In the genomic region with DNA sequence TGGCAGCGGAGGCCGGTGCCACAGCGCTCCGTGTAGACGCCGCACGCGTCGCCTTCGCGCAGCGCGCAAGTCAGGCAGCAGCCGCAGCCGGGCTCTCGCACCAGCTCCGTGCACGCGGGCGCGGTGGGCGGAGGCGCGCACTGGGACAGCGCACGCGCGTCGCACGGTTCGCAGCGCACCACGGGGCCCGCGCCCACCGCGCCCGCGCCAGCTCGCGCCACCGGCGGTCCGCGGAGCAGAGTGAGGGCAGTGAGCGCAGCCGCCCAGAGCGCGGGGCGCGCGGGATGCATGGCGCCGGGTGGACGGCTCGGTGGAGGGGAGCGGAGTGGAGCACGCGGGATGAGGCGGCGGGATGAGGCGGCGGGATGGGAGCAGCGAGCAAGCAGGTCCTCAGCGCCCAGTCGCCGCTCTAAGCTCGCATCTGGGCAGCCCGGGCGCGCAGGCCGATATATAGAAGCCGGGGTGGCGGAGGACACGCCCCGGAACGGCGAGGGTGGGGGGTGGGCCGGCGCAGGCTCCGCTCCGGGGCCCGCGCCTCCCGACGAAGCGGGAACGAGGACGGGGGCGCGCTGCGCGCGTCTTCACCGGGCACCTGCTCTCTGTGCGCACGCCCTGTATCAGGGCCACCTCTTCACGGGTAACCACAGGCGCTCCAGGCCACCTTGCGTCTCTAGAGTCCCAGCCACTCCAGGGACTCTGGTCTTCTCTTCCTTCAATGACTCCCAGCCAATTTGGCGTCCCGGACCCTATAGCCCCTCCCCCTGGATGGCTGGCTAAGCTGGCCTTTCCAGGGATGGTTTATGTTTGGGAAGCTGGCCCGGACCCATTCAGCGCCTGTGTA, we compare ENCODE assay signal across 8 mouse cellular contexts. TPM values are rescaled to one million over a fixed set of nuclear protein-coding genes. Genes with fewer than 3 reads are reported as not detected.
A peak's percentile ranks its signal among the peaks of the same experiment; 100 is the strongest.
DNase-seq lines count a peak whose midpoint lies in the region; ATAC-seq and TF ChIP-seq lines count a peak whose summit lies in the region.

Igfbp3 (minus strand) TSS at position 423 of the 841 bp plus-strand sequence.

- peak; percentile 87 for DNase-seq in ZHBTc4 (ENCODE audit: low read depth, low spot score)
- peak; percentile 92 for DNase-seq in brain, embryonic 14.5 days (ENCODE audit: low read depth)
- DNase-seq in heart, postnatal 10 days: peak; percentile 40 to 46
- peak; percentile 82 for DNase-seq in layer of hippocampus, adult 9-11 months
- peak; percentile 88 for DNase-seq in right cerebral cortex, postnatal 25 days
- no peak for DNase-seq in spleen, adult 12 weeks (ENCODE audit: low spot score)

- H3K27me3 ChIP-seq in forebrain, embryonic 16.5 days (replicated peaks; ENCODE audit: control insufficient read depth, insufficient read depth, low read length): 0 out of 2 replicates have a peak, but pooled peaks cover 4% of the 10 kb centered on the region
- peaks cover 37% of the 10 kb centered on the region for H3K27me3 ChIP-seq in lung, embryonic 16.5 days (ENCODE audit: control insufficient read depth, insufficient read depth, low read depth, low read length)

- no peaks in the 10 kb centered on the region for H3K36me3 ChIP-seq in forebrain, embryonic 16.5 days (ENCODE audit: control insufficient read depth, insufficient read depth)
- no peaks in the 10 kb centered on the region for H3K36me3 ChIP-seq in lung, embryonic 16.5 days (ENCODE audit: control insufficient read depth, insufficient read depth, low read length)

- peak within 1 kb of the TSS; percentile 76 for H3K4me3 ChIP-seq in forebrain, embryonic 16.5 days (replicated peaks; ENCODE audit: low read length)
- H3K4me3 ChIP-seq in lung, embryonic 16.5 days (ENCODE audit: low read length): peak within 1 kb of the TSS; percentile 64

- peak within 1 kb of the TSS; percentile 91 for H3K27ac ChIP-seq in forebrain, embryonic 16.5 days (ENCODE audit: low read length)
- H3K27ac ChIP-seq in lung, embryonic 16.5 days (ENCODE audit: low read length): no peak within 1 kb of the TSS

- peak within 1 kb of the TSS; percentile 90 for H3K4me2 ChIP-seq in forebrain, embryonic 16.5 days (ENCODE audit: low read length)
- H3K4me2 ChIP-seq in lung, embryonic 16.5 days (ENCODE audit: low read depth, low read length): peak within 1 kb of the TSS; percentile 98

- ATAC-seq in forebrain, embryonic 16.5 days: peak; percentile 94
- ATAC-seq in lung, embryonic 16.5 days (ENCODE audit: low read depth): peak; percentile 80

- H3K9me3 ChIP-seq in forebrain, embryonic 16.5 days (ENCODE audit: control insufficient read depth, low read length): no peaks in the 10 kb centered on the region
- no peaks in the 10 kb centered on the region for H3K9me3 ChIP-seq in lung, embryonic 16.5 days (ENCODE audit: control insufficient read depth, low read length)

- no peak for TF ChIP-seq CTCF in brain, embryonic 14.5 days (IDR thresholded peaks at IDR 0.05; ENCODE audit: borderline replicate concordance, extremely low read depth, insufficient read depth, insufficient read length)

- intact Hi-C loops in heart, postnatal 10 days (cut with DNase I): loop anchor here (5.0 to 10.0 kb wide), 4 partner anchors 124 to 1311 kb away; no protein-coding TSS in a partner anchor

- peaks cover 20% of the 10 kb centered on the region for H3K4me1 ChIP-seq in forebrain, embryonic 16.5 days (replicated peaks; ENCODE audit: control insufficient read depth, insufficient read depth, low read length)
- H3K4me1 ChIP-seq in lung, embryonic 16.5 days (replicated peaks; ENCODE audit: control insufficient read depth, insufficient read depth, low read length): peaks cover 28% of the 10 kb centered on the region

- H3K9ac ChIP-seq in forebrain, embryonic 16.5 days (replicated peaks; ENCODE audit: low read depth, low read length): peak within 1 kb of the TSS; percentile 86
- peak within 1 kb of the TSS; percentile 62 for H3K9ac ChIP-seq in lung, embryonic 16.5 days (ENCODE audit: low read length)

- under 1% methylated on average over 80 of the region's 104 CpGs for WGBS in forebrain, embryonic 16.5 days
- under 1% methylated on average over 90 of the region's 104 CpGs for WGBS in lung, embryonic 16.5 days

- TF ChIP-seq POLR2A in brain, embryonic 14.5 days (IDR thresholded peaks at IDR 0.05; ENCODE audit: borderline replicate concordance, extremely low read depth, insufficient read depth, insufficient read length, poor library complexity, severe bottlenecking): peak; percentile 37; the same call in 1 of the 2 replicates

RNA-seq across cellular contexts. Expression of gene Igfbp3, which starts in this region (rescaled TPM):
- 22.6 and 33.6 TPM in 2 replicates for polyA plus RNA-seq in brain, embryonic 14.5 days (2012; rRNA removed)
- 51.1 and 62.5 TPM in 2 replicates for polyA plus RNA-seq in forebrain, embryonic 16.5 days (2015; fragmentation: Nextera tagmentation; extraction: Ambion mirVana)
- 10 to 100 TPM; 23.2 to 24.7 TPM for total RNA-seq in heart, postnatal 10 days (2021)
- polyA plus RNA-seq in lung, embryonic 16.5 days (2015; fragmentation: Nextera tagmentation; extraction: Ambion mirVana): 14.8 and 16.4 TPM in 2 replicates
